In genomic region chr6:56361348-56362127, GRCm38 (mm10) we compare ENCODE assay signal across 8 mouse cellular contexts.
A peak's percentile ranks its signal among the peaks of the same experiment; 100 is the strongest.
DNase-seq lines count a peak whose midpoint lies in the region; ATAC-seq and TF ChIP-seq lines count a peak whose summit lies in the region.

No protein-coding gene starts in this region.

- peak overlapping the region; percentile 62 for H3K9ac ChIP-seq in forebrain, embryonic 15.5 days (replicated peaks)
- H3K9ac ChIP-seq in intestine, postnatal 0 days (ENCODE audit: low read depth, low read length), result 0 out of 2 replicates have a peak overlapping the region, but pooled peaks have one; percentile 22
- H3K9ac ChIP-seq in stomach, embryonic 15.5 days, result 0 out of 2 replicates have a peak overlapping the region, but pooled peaks have one; percentile 22

- WGBS in forebrain, embryonic 15.5 days, result 2% methylated on average over 19 of the region's 19 CpGs
- WGBS in intestine, postnatal 0 days, result 3% methylated on average over 19 of the region's 19 CpGs
- 4% methylated on average over 19 of the region's 19 CpGs for WGBS in stomach, embryonic 15.5 days

- peak overlapping the region; percentile 46 for H3K4me3 ChIP-seq in forebrain, embryonic 15.5 days
- peak overlapping the region; percentile 24 for H3K4me3 ChIP-seq in intestine, postnatal 0 days (ENCODE audit: low read depth, low read length)
- H3K4me3 ChIP-seq in stomach, embryonic 15.5 days (replicated peaks), result peak overlapping the region; percentile 40

- peak; percentile 76 for ATAC-seq in forebrain, embryonic 15.5 days (replicated peaks)
- no peak for ATAC-seq in intestine, postnatal 0 days
- ATAC-seq in stomach, embryonic 15.5 days (ENCODE audit: insufficient read depth, low FRiP score, low read depth), result peak; percentile 63; the same call in 1 of the 2 replicates

- no peak for TF ChIP-seq CTCF in intestine, postnatal 0 days (IDR thresholded peaks at IDR 0.05; ENCODE audit: low read depth)

- peak overlapping the region; percentile 29 for H3K27ac ChIP-seq in forebrain, embryonic 15.5 days (replicated peaks)
- H3K27ac ChIP-seq in intestine, postnatal 0 days (ENCODE audit: low read depth, low read length), result no peak overlapping the region
- H3K27ac ChIP-seq in stomach, embryonic 15.5 days, result no peak overlapping the region

- H3K4me1 ChIP-seq in forebrain, embryonic 15.5 days, result peaks cover 21% of the 10 kb centered on the region
- no peaks in the 10 kb centered on the region for H3K4me1 ChIP-seq in intestine, postnatal 0 days (replicated peaks; ENCODE audit: control insufficient read depth, insufficient read depth, low read length)
- H3K4me1 ChIP-seq in stomach, embryonic 15.5 days, result 0 out of 2 replicates have a peak, but pooled peaks cover 5% of the 10 kb centered on the region

- H3K36me3 ChIP-seq in forebrain, embryonic 15.5 days, result no peaks in the 10 kb centered on the region
- H3K36me3 ChIP-seq in intestine, postnatal 0 days (ENCODE audit: control insufficient read depth, insufficient read depth), result no peaks in the 10 kb centered on the region
- no peaks in the 10 kb centered on the region for H3K36me3 ChIP-seq in stomach, embryonic 15.5 days

- DNase-seq in thymus, postnatal 4 days, result peak; percentile 6
- no peak for DNase-seq in thymus, postnatal 10 days (ENCODE audit: low spot score in 2 of 2)
- DNase-seq in ovary, adult 18-20 months (ENCODE audit: low spot score), result no peak
- DNase-seq in lung, postnatal 36 days, result no peak
- DNase-seq in kidney, postnatal 25 days, result no peak

- peak overlapping the region; percentile 81 for H3K4me2 ChIP-seq in forebrain, embryonic 15.5 days (replicated peaks)
- peak overlapping the region; percentile 52 for H3K4me2 ChIP-seq in intestine, postnatal 0 days (replicated peaks; ENCODE audit: low read depth)
- peak overlapping the region; percentile 85 for H3K4me2 ChIP-seq in stomach, embryonic 15.5 days

- H3K9me3 ChIP-seq in forebrain, embryonic 15.5 days, result no peaks in the 10 kb centered on the region
- H3K9me3 ChIP-seq in intestine, postnatal 0 days (ENCODE audit: control insufficient read depth), result no peaks in the 10 kb centered on the region
- H3K9me3 ChIP-seq in stomach, embryonic 15.5 days, result no peaks in the 10 kb centered on the region

- no peaks in the 10 kb centered on the region for H3K27me3 ChIP-seq in forebrain, embryonic 15.5 days
- 0 out of 2 replicates have a peak, but pooled peaks cover 13% of the 10 kb centered on the region for H3K27me3 ChIP-seq in intestine, postnatal 0 days (replicated peaks; ENCODE audit: control insufficient read depth, insufficient read depth, low read length)
- no peaks in the 10 kb centered on the region for H3K27me3 ChIP-seq in stomach, embryonic 15.5 days (replicated peaks)
